Mouse (Mus musculus): ENCODE measurements around the gene Kif5a.

- TF ChIP-seq TCF3 (IDR thresholded peaks at IDR 0.05; ENCODE audit: insufficient read length, low read depth) (no peak), USF1 (IDR thresholded peaks at IDR 0.05; ENCODE audit: low read depth) (no peak), POLR2A (IDR thresholded peaks at IDR 0.05; ENCODE audit: insufficient read length, low read depth) (no peak), CEBPB (IDR thresholded peaks at IDR 0.05; ENCODE audit: insufficient read depth, poor library complexity, severe bottlenecking) (no peak), MAX (IDR thresholded peaks at IDR 0.05; ENCODE audit: low read depth) (no peak), E2F4 (IDR thresholded peaks at IDR 0.05; ENCODE audit: insufficient read depth) (no peak), MYOD1 (IDR thresholded peaks at IDR 0.05; ENCODE audit: control insufficient read depth in 1 of 3, insufficient read length in 2 of 3, low read depth in 2 of 3) (no peak), POLR2AphosphoS2 (IDR thresholded peaks at IDR 0.05; ENCODE audit: insufficient read length, low read depth) (no peak), SRF (IDR thresholded peaks at IDR 0.05; ENCODE audit: control insufficient read depth, insufficient read length, low read depth) (no peak), TCF12 (IDR thresholded peaks at IDR 0.05; ENCODE audit: insufficient read depth, poor library complexity, severe bottlenecking) (no peak), MYOG (IDR thresholded peaks at IDR 0.05; ENCODE audit: control insufficient read depth in 1 of 3, insufficient read depth in 1 of 3, insufficient read length in 2 of 3, low read depth in 2 of 3) (no peak), REST (IDR thresholded peaks at IDR 0.05; ENCODE audit: insufficient read depth, insufficient read length) (no peak)
These were observed 26.6 kb downstream of the Kif5a start for GRCm38 (mm10) chr10:127236541-127236940.
